Mouse (Mus musculus): ENCODE measurements at regions not wholly inside any gene's neighbourhood (a gene's known extent, or its start where the extent isn't known, plus 50 kb on each side); places are given as distances from the start of the nearest gene placed in this dataset.

- no peaks in the 10 kb centered on the region for H3K4me1 ChIP-seq (ENCODE audit: control insufficient read depth in 2 of 2, insufficient read depth in 2 of 2, low read length in 2 of 2)
- no peak overlapping the region for H3K9ac ChIP-seq (ENCODE audit: low read length)
- no peaks in the 10 kb centered on the region for H3K9me3 ChIP-seq (ENCODE audit: control insufficient read depth, low read length)
- H3K4me2 ChIP-seq (ENCODE audit: low read length), result no peak overlapping the region
- H3K27me3 ChIP-seq (ENCODE audit: control insufficient read depth, insufficient read depth, low read length), result peaks cover 15% of the 10 kb centered on the region
- H3K27ac ChIP-seq (replicated peaks in 1 of 2; ENCODE audit: control insufficient read depth in 1 of 2, insufficient read depth in 1 of 2, low read depth in 2 of 2, low read length in 2 of 2), result no peak overlapping the region
- no peaks in the 10 kb centered on the region for H3K36me3 ChIP-seq (ENCODE audit: control insufficient read depth, insufficient read depth, low read length)
- ATAC-seq (ENCODE audit: insufficient number of reproducible peaks, insufficient read depth, low FRiP score, low read depth), result no peak
- H3K4me3 ChIP-seq (ENCODE audit: control insufficient read depth in 1 of 2, insufficient read depth in 1 of 2, low read depth in 1 of 2, low read length in 2 of 2), result no peak overlapping the region
Measured at GRCm38 (mm10) chr1:14513662-14514061, 1579.5 kb downstream of the 4930444P10Rik start.

- Histone ChIP-seq H3K4me2 (ENCODE audit: low read length) (no peak overlapping the region), H3K9me3 (ENCODE audit: control insufficient read depth, low read length) (no peaks in the 10 kb centered on the region), H3K4me1 (ENCODE audit: control insufficient read depth in 2 of 2, insufficient read depth in 2 of 2, low read length in 2 of 2) (no peaks in the 10 kb centered on the region), H3K9ac (ENCODE audit: low read length) (no peak overlapping the region), H3K27ac (replicated peaks in 1 of 2; ENCODE audit: control insufficient read depth in 1 of 2, insufficient read depth in 1 of 2, low read depth in 2 of 2, low read length in 2 of 2) (no peak overlapping the region), H3K4me3 (ENCODE audit: control insufficient read depth in 1 of 2, insufficient read depth in 1 of 2, low read depth in 1 of 2, low read length in 2 of 2) (no peak overlapping the region), H3K27me3 (ENCODE audit: control insufficient read depth, insufficient read depth, low read length) (peaks cover 25% of the 10 kb centered on the region), H3K36me3 (ENCODE audit: control insufficient read depth, insufficient read depth, low read length) (no peaks in the 10 kb centered on the region)
- ATAC-seq (ENCODE audit: insufficient number of reproducible peaks, insufficient read depth, low FRiP score, low read depth), result no peak
- WGBS, result 71% methylated on average over 9 of the region's 9 CpGs
Measured at GRCm38 (mm10) chr1:14512481-14513285, 1580.4 kb downstream of the 4930444P10Rik start.

- Histone ChIP-seq H3K4me1 (ENCODE audit: control insufficient read depth in 2 of 2, insufficient read depth in 2 of 2, low read length in 2 of 2) (peaks cover 4 to 7% of the 10 kb centered on the region in 2 experiments; a peak in 3 of 4 replicates), H3K9me3 (ENCODE audit: control insufficient read depth, low read length) (no peaks in the 10 kb centered on the region), H3K4me3 (ENCODE audit: control insufficient read depth in 1 of 2, insufficient read depth in 1 of 2, low read depth in 1 of 2, low read length in 2 of 2) (peak overlapping the region; percentile 30 to 49), H3K27ac (replicated peaks in 1 of 2; ENCODE audit: control insufficient read depth in 1 of 2, insufficient read depth in 1 of 2, low read depth in 2 of 2, low read length in 2 of 2) (no peak overlapping the region), H3K36me3 (ENCODE audit: control insufficient read depth, insufficient read depth, low read length) (no peaks in the 10 kb centered on the region), H3K27me3 (ENCODE audit: control insufficient read depth, insufficient read depth, low read length) (peaks cover 75% of the 10 kb centered on the region), H3K9ac (ENCODE audit: low read length) (peak overlapping the region; percentile 47; the same call in 1 of the 2 replicates), H3K4me2 (ENCODE audit: low read length) (peak overlapping the region; percentile 76)
- WGBS, result 4% methylated on average over 35 of the region's 36 CpGs
- ATAC-seq (ENCODE audit: insufficient number of reproducible peaks, insufficient read depth, low FRiP score, low read depth), result peak; percentile 39; the same call in 1 of the 2 replicates
Measured at GRCm38 (mm10) chr1:14506831-14507690, 1586.1 kb downstream of the 4930444P10Rik start.

GRCm38 (mm10) chr1:14506201-14506830 lies 1586.8 kb downstream of the 4930444P10Rik start:
- Histone ChIP-seq H3K27ac (replicated peaks in 1 of 2; ENCODE audit: control insufficient read depth in 1 of 2, insufficient read depth in 1 of 2, low read depth in 2 of 2, low read length in 2 of 2) (no peak overlapping the region), H3K36me3 (ENCODE audit: control insufficient read depth, insufficient read depth, low read length) (no peaks in the 10 kb centered on the region), H3K27me3 (ENCODE audit: control insufficient read depth, insufficient read depth, low read length) (peaks cover 76% of the 10 kb centered on the region), H3K9me3 (ENCODE audit: control insufficient read depth, low read length) (no peaks in the 10 kb centered on the region), H3K9ac (ENCODE audit: low read length) (peak overlapping the region; percentile 47; the same call in 1 of the 2 replicates), H3K4me3 (ENCODE audit: control insufficient read depth in 1 of 2, insufficient read depth in 1 of 2, low read depth in 1 of 2, low read length in 2 of 2) (peak overlapping the region; percentile 25 to 49; a peak in 3 of 4 replicates), H3K4me2 (ENCODE audit: low read length) (peak overlapping the region; percentile 76), H3K4me1 (ENCODE audit: control insufficient read depth in 2 of 2, insufficient read depth in 2 of 2, low read length in 2 of 2) (peaks cover 4 to 7% of the 10 kb centered on the region in 2 experiments; a peak in 3 of 4 replicates)
- peak; percentile 73 for ATAC-seq (ENCODE audit: insufficient number of reproducible peaks, insufficient read depth, low FRiP score, low read depth)
- WGBS, result under 1% methylated on average over 34 of the region's 34 CpGs

- Histone ChIP-seq H3K4me3 (ENCODE audit: control insufficient read depth in 1 of 2, insufficient read depth in 1 of 2, low read depth in 1 of 2, low read length in 2 of 2) (no peak overlapping the region), H3K27me3 (ENCODE audit: control insufficient read depth, insufficient read depth, low read length) (peaks cover 76% of the 10 kb centered on the region), H3K9ac (ENCODE audit: low read length) (no peak overlapping the region), H3K27ac (replicated peaks in 1 of 2; ENCODE audit: control insufficient read depth in 1 of 2, insufficient read depth in 1 of 2, low read depth in 2 of 2, low read length in 2 of 2) (no peak overlapping the region), H3K9me3 (ENCODE audit: control insufficient read depth, low read length) (no peaks in the 10 kb centered on the region), H3K36me3 (ENCODE audit: control insufficient read depth, insufficient read depth, low read length) (no peaks in the 10 kb centered on the region), H3K4me1 (ENCODE audit: control insufficient read depth in 2 of 2, insufficient read depth in 2 of 2, low read length in 2 of 2) (peaks cover 4 to 7% of the 10 kb centered on the region in 2 experiments; a peak in 3 of 4 replicates), H3K4me2 (ENCODE audit: low read length) (peak overlapping the region; percentile 76; the same call in 1 of the 2 replicates)
- 8% methylated on average over 6 of the region's 6 CpGs for WGBS
- ATAC-seq (ENCODE audit: insufficient number of reproducible peaks, insufficient read depth, low FRiP score, low read depth), result no peak
Measured at GRCm38 (mm10) chr1:14505741-14506140, 1587.4 kb downstream of the 4930444P10Rik start.

- no peaks in the 10 kb centered on the region for H3K36me3 ChIP-seq (ENCODE audit: control insufficient read depth, insufficient read depth, low read length)
- H3K4me1 ChIP-seq (ENCODE audit: control insufficient read depth in 2 of 2, insufficient read depth in 2 of 2, low read length in 2 of 2), result peaks cover 4 to 7% of the 10 kb centered on the region in 2 experiments; a peak in 3 of 4 replicates
- H3K27me3 ChIP-seq (ENCODE audit: control insufficient read depth, insufficient read depth, low read length), result peaks cover 71% of the 10 kb centered on the region
- no peak overlapping the region for H3K27ac ChIP-seq (replicated peaks in 1 of 2; ENCODE audit: control insufficient read depth in 1 of 2, insufficient read depth in 1 of 2, low read depth in 2 of 2, low read length in 2 of 2)
- H3K9ac ChIP-seq (ENCODE audit: low read length), result no peak overlapping the region
- ATAC-seq (ENCODE audit: insufficient number of reproducible peaks, insufficient read depth, low FRiP score, low read depth), result no peak
- 3% methylated on average over 12 of the region's 12 CpGs for WGBS
- H3K9me3 ChIP-seq (ENCODE audit: control insufficient read depth, low read length), result no peaks in the 10 kb centered on the region
- H3K4me2 ChIP-seq (ENCODE audit: low read length), result peak overlapping the region; percentile 35
- H3K4me3 ChIP-seq (ENCODE audit: control insufficient read depth in 1 of 2, insufficient read depth in 1 of 2, low read depth in 1 of 2, low read length in 2 of 2), result no peak overlapping the region; a peak in 3 of 4 replicates
Measured at GRCm38 (mm10) chr1:14504767-14505343, 1588.3 kb downstream of the 4930444P10Rik start.

Measured in heart, embryonic 14.5 days (tissue).